Mouse (Mus musculus): ENCODE measurements around the gene Ankrd55.

The Ankrd55 gene

DNA sequence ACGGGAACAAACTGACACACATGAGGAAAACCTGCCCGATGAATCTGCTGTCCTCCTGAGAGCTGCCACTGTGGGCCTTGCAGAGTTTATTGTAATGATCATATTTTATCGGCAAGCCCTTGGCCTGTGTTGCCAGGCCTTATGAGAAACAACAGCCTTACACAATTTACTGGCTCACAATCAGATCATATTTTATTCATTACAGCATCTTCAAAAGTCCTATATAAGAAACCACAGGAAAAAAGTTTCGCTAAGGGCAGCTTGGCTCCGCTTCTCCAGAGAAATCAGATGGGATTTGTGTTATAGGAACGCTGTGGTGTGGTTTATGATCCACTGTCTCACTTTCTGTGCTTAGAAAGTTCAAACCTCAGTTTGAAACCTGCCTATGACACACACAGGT, 42.0 kb downstream of the Ankrd55 start:
- ChIA-PET POLR2A (no interaction called here), CTCF (no interaction called here)

DNA sequence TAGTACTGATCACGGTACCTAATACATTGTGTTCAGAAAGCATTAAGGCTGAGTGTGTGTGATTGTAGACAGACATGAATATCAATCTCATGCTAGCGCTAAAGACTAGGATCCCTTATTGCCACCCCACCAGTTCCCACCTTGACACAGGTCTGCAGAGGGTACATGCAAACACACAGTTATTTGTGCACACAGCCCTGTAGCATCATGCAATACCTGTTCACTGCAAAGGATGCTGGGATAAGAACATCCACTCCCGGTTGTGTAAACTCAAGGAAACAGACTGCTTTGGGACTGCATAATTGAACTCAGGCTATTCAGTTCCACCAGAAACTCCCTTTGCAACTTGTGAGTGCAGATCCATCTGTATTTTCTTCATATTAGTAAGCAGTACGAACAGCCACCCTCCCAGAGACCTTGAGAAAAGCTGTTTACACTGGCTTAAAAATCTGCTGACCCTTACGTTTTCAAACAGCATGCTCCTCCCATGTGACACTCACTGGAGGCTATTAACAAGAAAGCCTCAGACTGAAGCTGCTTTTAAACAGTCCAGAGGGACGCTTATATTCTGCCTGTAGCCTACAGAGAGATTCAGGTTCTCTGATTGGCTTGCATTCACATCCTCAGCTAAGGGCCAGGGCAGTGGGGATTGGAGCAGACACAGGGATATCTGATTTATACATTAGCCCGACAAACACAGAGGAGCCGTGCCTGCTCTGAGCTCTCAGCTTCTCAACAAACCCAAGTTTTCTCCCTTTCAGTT, 42.8 kb downstream of the Ankrd55 start:
- POLR2A ChIA-PET, result interaction anchor here in 3 of 4 experiments (0.5 to 1.1 kb wide), 3 partner anchors 41 to 66 kb away, joined by 3 to 6 read pairs (median 3); no protein-coding TSS in a partner anchor
- CTCF ChIA-PET, result no interaction called here

DNA sequence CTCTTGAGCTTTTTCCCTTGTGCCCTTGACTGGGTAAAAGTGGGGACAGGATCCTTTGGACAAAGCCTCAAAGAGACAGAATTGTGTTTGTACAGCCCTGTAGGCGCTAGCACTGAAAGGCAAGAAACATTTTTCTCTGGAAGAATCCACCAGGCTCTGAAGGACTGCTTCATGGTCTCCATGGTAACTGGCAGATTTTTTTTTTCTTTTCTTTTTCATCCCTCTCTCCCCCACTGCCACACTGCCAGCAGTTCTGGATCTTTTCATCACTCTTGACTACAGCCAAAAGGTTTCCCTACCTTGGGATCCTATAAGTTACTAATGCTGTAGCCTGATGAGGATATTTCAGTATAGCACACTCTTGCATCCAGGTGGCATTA, 43.4 kb downstream of the Ankrd55 start:
- ChIA-PET CTCF (no interaction called here), POLR2A (interaction anchor here in 3 of 4 experiments (0.5 to 1.1 kb wide), 3 partner anchors 41 to 65 kb away, joined by 3 to 6 read pairs (median 3); no protein-coding TSS in a partner anchor)

DNA sequence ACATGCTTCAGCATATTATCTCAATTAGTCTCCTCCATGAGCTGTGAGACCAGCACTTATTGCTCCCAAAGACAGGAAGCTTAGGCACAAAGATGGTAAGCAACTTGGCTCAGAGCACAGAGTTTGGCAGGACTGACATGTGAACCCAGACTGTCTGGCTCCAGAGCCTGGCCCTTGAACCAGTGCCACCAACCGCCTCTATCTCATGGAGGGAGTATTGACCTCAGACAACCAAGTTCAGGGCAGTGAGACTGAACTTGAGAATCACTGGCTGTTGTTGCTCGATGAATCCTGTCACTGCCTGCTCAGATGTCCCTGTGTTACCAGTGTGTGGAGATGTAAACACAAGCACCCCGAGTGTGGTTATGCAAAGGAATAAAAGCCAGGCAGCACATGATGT, 47.3 kb downstream of the Ankrd55 start:
- ChIA-PET POLR2A (no interaction called here), CTCF (no interaction called here)

DNA sequence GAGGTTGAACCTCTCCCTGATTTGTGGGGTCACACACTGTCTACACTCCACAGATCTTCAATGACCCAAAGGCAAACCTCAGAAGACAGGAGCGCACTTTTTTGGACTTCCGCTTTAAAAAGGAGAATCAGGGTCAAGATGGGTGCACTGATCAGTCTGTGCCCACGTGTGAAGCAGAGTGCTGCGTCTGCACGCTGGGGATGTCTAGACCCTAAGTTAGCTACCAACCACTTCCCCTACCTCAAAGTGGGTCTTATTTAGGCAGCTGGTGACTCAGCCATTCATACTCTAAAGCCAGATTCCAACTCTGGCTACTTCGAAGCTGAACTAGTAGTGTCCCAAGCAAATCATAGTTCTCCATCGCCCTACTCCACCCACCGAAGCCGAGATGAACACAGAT, 48.9 kb downstream of the Ankrd55 start:
- ChIA-PET POLR2A (interaction anchor here in 1 of 4 experiments (0.5 kb wide), 1 partner anchor 126 kb away, joined by 4 read pairs; no protein-coding TSS in a partner anchor), CTCF (no interaction called here)

DNA sequence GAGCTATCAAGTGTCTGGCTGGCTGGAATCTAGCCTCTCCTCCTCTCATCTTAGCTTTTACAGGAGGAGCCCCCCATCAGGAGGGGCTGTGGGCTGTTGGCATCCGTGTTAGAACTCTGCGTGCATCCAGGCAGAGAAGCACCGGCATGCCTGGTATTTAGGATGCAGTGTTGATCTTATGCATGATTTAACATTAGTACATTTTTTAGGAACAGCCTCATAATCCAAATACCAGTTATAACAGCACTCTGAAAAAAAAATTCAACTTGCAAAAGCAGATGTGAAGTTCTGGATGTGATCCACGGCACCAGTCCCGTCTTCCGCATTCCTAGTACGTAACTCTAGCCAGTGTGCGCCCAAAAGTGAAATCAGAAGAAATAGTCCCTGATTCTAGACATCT, 52.0 kb downstream of the Ankrd55 start:
- CTCF ChIA-PET, result no interaction called here
- POLR2A ChIA-PET, result no interaction called here

DNA sequence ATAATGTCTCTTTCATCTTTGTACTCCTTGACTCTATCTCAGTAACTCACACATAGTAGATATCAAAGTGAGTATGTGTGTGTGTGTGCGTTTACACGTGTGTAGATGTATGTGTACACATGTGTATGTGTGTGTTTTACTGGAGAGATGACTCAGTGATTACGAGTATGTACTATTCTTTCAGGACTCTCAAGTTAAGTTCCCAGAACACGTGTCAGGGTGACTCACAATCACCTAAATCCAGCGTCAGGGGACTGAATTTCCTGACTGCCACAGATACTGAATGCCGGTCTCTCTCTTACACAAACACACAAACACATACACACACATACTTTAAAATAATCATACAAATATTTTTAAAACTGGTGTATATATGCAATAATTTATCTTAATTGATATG, 52.5 kb downstream of the Ankrd55 start:
- POLR2A ChIA-PET, result no interaction called here
- CTCF ChIA-PET, result interaction anchor here in 1 of 4 experiments (0.6 kb wide), 1 partner anchor 56 kb away, joined by 4 read pairs; no protein-coding TSS in a partner anchor

DNA sequence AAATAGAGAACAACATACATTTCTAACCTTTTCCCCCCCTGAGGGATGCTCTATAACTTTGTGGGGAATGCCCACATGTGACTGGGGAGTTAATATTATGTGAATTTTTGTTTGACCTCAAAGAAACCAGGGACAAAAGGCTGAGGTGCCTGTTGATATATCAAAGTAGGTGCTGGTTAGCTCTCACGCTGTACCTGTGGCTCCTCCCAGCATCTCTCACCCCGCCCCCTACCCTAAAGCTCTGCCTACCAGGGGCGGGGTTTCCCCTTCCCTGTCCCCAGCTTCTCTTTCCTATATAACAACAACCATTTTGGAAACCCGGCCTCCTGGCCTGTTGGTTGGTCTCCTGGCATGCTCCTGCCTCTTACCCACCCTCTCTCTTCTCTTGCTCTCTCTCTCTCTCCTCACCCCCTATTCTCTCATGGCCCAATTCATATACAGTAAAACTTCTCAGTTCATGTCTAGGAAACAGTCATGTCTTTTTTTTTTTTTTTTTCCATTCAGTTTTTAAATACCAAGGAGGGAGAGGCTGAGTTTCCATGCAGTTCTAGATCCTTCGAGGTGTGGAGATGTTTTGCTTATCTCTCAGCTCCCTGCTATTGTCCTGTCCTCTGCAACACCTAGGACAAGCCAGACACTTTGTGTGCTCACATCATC, 54.8 kb downstream of the Ankrd55 start:
- CTCF ChIA-PET, result interaction anchor here in 1 of 4 experiments (0.6 kb wide), 1 partner anchor 17 kb away, joined by 3 read pairs; no protein-coding TSS in a partner anchor
- POLR2A ChIA-PET, result interaction anchor here in 3 of 4 experiments (0.5 to 1.5 kb wide), 18 partner anchors 9 to 639 kb away, joined by 3 to 14 read pairs (median 4); partner anchors contain the start of gene Il6st (in 1 of the 3)

DNA sequence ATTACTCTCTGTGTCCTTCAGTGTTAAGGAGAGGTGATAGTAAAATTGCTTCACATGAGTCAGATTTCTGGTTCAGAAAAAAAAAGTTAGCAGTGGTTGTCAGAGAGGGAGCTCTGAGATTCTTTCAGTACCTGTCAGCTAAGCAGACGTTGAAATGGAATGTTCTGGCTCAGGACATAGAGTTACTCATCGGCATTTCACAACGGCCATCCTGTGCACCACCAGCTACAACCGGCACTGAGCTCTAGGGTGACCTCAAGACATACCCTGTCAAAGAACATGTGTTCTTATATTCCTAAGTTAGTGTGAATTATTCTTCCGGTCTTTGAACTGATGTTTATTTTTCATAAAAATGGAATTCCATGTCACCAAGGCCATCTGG, 55.4 kb downstream of the Ankrd55 start:
- ChIA-PET CTCF (no interaction called here), POLR2A (interaction anchor here in 3 of 4 experiments (0.6 to 1.5 kb wide), 8 partner anchors 8 to 499 kb away, joined by 3 to 14 read pairs (median 6); partner anchors contain the start of gene Il6st (in 1 of the 3))

DNA sequence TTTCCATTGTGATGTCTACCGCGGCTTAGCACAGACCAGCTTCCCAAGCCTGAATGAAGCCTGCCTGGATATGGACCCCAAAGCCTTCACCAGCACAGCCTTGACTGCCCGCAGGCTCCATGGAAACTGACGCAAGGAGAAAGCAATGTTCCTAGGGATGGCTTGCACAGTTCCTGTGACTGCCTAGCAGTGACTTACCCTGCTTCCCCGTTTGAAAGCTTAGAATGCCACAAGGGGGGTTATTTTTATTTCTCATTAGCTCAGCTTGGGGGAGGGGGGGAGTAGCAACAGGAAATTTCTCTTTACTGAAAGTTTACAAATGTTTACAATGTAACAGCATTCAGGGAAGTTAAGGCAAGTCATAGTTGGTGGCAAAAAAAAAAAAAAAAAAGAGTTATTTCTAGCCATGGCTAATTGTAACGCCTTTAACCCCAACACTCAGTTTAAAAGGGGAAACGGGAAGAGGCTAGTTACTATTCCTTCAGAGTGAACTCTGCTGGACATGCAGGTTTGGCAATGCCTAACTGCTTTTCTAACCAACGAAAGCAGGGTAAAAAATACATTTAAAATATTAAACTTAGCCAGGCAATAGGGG, 56.1 kb downstream of the Ankrd55 start:
- CTCF ChIA-PET, result interaction anchor here in 1 of 4 experiments (0.6 kb wide), 1 partner anchor 9 kb away, joined by 3 read pairs; no protein-coding TSS in a partner anchor
- POLR2A ChIA-PET, result interaction anchor here in 2 of 4 experiments (0.6 to 1.5 kb wide), 3 partner anchors 10 to 52 kb away, joined by 5 to 16 read pairs (median 8); no protein-coding TSS in a partner anchor

DNA sequence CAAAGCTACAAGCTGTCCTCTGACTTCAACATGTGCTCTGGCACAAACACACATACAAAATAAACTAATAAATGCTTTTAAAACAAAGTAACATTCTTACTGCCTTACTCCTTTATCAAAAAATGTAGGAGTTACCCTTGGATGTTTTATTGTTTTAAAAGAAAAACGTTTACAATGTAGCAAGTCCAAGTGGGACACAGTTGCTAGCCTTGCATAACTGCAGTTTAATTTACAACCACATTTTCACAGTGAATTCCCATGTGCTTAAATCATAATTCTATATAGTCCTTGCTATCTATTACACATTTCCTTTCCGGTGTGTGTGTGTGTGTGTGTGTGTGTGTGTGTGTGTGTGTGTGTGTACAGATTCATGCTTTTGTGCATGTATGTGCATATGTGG, 57.3 kb downstream of the Ankrd55 start:
- CTCF ChIA-PET, result interaction anchor here in 1 of 4 experiments (0.6 kb wide), 1 partner anchor 186 kb away, joined by 3 read pairs; no protein-coding TSS in a partner anchor
- POLR2A ChIA-PET, result no interaction called here

DNA sequence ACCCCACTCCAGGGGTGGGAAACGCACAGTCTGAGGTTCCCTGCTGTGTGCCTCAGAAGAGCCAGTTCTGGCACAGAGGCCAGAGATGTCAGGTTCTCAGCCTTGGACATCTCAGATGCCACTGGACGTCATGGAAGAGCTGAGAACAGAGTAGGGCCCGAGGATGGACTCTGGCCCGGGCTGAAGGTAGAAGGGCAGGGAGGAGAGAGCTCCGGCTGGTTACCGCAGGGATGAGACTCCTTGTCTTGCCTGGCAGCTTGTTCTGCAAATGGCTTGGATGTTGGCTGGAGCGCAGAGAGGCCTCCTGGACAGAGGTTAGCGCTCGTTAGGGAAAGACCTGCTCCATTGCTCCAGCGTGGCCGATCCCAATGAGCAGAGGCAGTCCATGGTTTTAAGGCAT, 57.8 kb downstream of the Ankrd55 start:
- ChIA-PET POLR2A (interaction anchor here in 1 of 4 experiments (0.6 to 0.9 kb wide), 2 partner anchors 30 to 151 kb away, joined by 3 to 4 read pairs; no protein-coding TSS in a partner anchor), CTCF (interaction anchor here in 2 of 4 experiments (0.6 kb wide), 2 partner anchors 19 to 185 kb away, joined by 3 read pairs; no protein-coding TSS in a partner anchor)

DNA sequence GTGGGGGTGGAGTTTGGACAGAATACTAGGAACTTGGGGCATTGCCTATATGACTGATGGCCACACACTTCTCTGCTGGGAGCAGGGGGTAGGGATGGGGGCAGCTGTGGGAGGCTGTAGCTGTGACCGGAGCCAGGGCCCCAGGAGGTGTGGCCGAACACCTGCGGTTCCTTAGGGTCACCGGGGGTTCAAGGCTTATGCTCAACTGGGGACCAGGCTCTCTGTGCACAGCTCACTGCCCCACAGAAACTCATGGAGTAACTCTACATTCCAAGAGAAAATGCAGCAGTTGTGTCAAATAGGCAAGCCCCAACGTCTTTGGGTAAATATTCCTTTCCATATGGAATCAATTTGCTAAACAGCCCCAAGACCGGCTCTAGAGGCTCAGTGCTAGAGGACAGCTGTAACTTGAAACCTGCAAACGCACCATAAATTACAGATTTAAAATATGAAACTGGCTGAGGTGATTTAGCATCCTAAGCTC, 58.5 kb downstream of the Ankrd55 start:
- POLR2A ChIA-PET, result interaction anchor here in 2 of 4 experiments (0.6 to 1.1 kb wide), 3 partner anchors 29 to 152 kb away, joined by 3 to 4 read pairs (median 3); no protein-coding TSS in a partner anchor

DNA sequence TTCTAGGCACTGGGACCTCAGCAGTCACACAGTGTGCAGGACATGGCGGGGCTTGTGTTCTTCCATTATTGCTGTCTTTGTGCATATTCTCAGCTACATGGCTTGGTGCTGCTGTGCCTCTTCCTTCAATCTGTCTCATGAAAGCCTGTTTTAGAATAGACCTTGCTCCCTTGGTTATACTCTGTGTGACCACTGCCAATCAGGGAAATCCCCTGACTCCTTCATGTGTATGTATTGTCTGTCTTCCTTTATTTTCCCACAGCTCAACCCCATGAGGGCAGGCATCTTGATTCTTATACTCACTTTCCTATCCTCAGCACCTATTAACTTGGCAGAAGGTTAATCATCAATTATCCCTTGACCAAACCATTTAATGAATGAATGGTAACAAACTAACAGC, 60.0 kb downstream of the Ankrd55 start:
- ChIA-PET CTCF (no interaction called here), POLR2A (interaction anchor here in 3 of 4 experiments (0.6 to 1.3 kb wide), 5 partner anchors 9 to 1212 kb away, joined by 3 to 5 read pairs (median 3); no protein-coding TSS in a partner anchor)

More for the DNA sequence above, 58.5 kb downstream of the Ankrd55 start:
- CTCF ChIA-PET, result interaction anchor here in 1 of 4 experiments (0.6 kb wide), 1 partner anchor 20 kb away, joined by 3 read pairs; no protein-coding TSS in a partner anchor

DNA sequence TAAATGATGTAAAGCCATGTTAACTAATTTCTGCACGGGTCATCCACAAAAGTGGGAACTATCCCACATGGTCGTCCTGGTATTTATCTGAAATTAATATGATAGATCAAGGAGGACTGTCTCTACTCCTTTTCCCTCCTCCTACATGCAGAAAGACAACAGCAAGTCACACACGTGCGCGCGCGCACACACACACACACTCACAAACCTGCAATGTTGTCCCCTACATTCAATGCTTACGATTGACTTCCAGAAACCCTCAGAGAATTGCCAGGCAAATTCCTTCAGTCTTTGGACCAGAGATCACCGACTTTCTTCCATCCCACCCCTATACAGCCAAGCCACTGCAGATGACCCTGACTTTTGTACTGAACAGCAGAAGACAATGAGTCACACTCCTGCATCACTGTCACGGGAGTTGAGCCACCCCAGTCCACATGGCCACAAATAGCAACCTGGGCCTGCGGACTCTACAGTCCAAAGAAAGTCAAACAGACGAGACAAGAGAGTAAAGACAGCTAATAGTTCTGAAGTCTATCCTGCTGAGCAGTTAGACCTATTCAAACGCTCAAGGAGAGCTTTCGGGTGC, 60.7 kb downstream of the Ankrd55 start:
- ChIA-PET POLR2A (interaction anchor here in 3 of 4 experiments (0.6 to 1.3 kb wide), 6 partner anchors 11 to 1211 kb away, joined by 3 to 5 read pairs (median 3); no protein-coding TSS in a partner anchor), CTCF (no interaction called here)

DNA sequence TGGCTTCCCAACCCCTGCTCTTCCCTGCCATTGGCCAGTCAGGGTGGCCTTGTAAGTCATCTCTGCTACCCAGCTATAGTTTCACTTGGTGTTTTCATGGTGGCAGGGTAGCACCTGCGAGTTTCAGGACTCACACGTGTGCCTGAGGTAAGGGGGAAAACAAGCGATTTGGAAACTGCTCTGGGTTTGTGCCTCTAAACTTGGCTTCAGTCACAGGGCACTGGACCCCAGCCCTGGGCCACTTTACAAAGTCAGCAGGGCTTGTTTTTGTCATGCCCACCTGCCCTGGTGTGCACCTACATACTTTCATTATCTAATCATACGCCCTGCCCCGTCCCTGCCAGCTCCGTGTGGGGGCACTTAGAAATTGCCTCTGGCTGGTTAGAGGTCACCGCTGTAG, 61.2 kb downstream of the Ankrd55 start:
- ChIA-PET CTCF (no interaction called here), POLR2A (interaction anchor here in 3 of 4 experiments (0.6 to 1.3 kb wide), 6 partner anchors 11 to 827 kb away, joined by 3 to 9 read pairs (median 3); no protein-coding TSS in a partner anchor)

DNA sequence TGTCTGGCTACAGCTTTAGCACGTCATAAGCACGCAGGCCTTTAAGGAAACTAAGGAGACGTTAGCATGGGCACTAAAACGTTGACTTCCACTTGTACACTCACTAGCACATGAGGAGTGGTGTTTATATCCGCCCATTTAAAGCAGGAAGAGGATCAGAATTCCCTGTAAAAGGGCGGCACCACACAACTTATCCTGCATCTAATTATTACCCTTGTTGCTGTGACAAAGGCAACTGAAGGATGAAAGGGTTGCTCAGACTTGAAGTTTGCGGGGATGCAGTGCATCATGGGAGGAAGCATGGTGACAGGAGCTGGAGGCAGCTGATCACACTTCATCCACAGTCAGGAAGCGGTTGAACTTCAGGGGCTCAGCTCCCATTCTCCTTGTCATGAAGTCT, 63.7 kb downstream of the Ankrd55 start:
- ChIA-PET POLR2A (interaction anchor here in 3 of 4 experiments (0.5 to 5.5 kb wide), 10 partner anchors 9 to 123 kb away, joined by 3 to 48 read pairs (median 4); partner anchors contain the start of gene Il6st (in 1 of the 3)), CTCF (no interaction called here)

DNA sequence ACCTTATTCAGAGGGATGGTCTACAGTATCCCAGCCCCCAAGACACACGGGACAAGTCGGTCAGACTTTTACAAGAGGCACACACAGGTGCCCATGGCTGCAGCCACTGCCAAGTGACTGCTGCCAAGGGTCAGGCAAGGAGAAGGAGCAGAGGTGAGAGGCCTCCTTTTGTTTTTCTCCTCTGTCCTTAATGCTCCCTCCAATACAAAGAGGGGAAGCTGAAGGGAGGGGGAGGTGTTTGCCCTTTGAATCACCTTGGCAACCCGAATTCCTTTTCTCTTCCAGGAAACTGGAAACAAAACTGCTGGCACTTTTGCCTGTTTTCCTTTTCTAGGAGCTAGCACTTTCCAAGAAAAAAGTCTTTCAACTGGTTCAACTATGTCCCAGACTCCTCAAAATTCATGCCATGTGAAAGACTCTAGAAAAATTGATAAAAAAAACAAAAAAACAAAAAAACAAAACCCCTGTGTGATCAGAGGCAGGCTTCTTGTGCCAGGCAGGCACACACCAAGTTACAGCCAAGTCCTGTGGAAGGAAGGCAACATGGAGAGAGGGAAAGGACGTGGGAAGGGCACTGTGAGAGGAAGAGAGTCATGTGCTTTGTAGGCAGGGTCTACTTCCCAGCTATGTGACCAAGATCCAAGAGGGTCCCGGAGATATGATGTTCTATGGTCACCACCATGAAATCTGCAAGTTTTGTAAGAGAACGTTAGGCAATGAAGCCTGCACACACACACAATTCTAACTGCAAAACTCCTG, 66.0 kb downstream of the Ankrd55 start:
- ChIA-PET POLR2A (interaction anchor here (0.5 to 5.5 kb wide), 26 partner anchors 10 to 1844 kb away, joined by 3 to 48 read pairs (median 3); partner anchors contain the start of genes Il6st (in 3 of the 4) and Map3k1 (in 1 of the 4)), CTCF (interaction anchor here in 1 of 4 experiments (1.0 kb wide), 1 partner anchor 10 kb away, joined by 3 read pairs; no protein-coding TSS in a partner anchor)

Data from embryonic stem cell, embryonic (primary cell).